Mouse (Mus musculus): Measurements from ENCODE around the gene Apoc3. TPM values are rescaled to one million over a fixed set of nuclear protein-coding genes. Genes with fewer than 3 reads are reported as not detected.
A peak's percentile ranks its signal among the peaks of the same experiment; 100 is the strongest.

Gene Apoc3
- total RNA-seq, 1 experiment from 2014 or later = 222 TPM

- DNase-seq = no peak
Measured at GRCm38 (mm10) chr9:46194809-46195208, 40.6 kb downstream of the Apoc3 start.

- DNase-seq = no peak
Measured at GRCm38 (mm10) chr9:46192642-46193041, 42.8 kb downstream of the Apoc3 start.

DNA sequence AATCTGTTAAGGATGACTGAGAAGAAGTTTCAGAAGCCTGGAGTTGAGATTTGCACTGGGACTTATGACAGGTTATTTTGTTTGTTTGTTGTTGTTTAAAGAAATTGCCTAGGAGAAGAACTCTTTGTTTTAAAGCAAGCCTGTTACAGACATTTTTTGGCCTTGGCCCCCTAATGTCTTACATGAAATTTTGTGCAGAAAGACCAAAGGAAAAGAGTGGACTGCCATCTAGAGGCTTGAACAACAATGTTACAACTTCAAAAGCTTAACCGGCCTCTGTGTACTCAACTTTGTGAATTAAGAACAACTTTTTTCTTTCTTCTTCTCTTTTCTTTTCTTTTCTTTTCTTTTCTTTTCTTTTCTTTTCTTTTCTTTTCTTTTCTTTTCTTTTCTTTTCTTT is 43.8 kb downstream of the Apoc3 start:
- peak; percentile 40 for DNase-seq

GRCm38 (mm10) chr9:46191234-46191633 is 44.2 kb downstream of the Apoc3 start:
- DNase-seq = no peak

- no peak for DNase-seq
Measured at GRCm38 (mm10) chr9:46189381-46189780, 46.1 kb downstream of the Apoc3 start.

DNA sequence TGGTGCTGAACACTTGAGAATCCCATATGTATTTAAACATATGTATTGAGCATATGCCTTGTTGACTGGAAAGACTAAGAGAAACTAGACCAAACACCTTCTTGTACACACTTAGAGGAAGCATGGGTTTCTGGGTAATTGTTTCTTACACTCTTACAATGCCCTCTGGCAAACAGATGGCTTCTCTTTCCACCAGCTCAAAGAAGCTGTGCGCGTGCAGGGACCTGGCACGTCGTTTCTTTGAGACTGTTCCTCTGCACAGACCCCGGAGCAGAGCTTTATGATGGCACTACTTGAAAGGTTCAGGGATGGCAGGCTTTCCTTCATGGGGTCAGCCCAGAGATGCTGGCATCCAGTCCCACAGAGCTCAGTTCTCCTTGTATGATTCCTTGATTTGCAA is 46.5 kb downstream of the Apoc3 start:
- no peak for DNase-seq

DNA sequence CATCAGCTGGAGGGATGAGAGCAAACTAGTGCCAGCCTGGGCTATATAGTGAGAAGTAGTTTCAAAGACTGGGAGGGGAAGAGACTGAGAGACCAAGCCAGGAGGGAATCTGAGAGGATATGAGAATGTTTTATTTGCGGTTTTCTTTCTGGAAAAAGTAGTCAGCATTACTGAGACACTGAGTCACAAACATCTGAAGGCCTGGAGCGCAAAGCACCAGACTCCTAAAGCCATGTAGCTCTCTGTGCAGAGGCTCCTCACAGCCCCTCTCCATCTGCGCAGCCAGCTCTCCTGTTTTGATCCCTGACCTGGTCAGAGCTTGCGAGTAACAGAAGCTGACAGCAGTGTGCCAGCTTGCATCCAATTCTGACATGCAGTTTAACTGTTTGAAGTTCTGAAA is 47.1 kb downstream of the Apoc3 start:
- no peak for DNase-seq

GRCm38 (mm10) chr9:46186387-46186786 is 49.0 kb downstream of the Apoc3 start:
- no peak for DNase-seq

DNA sequence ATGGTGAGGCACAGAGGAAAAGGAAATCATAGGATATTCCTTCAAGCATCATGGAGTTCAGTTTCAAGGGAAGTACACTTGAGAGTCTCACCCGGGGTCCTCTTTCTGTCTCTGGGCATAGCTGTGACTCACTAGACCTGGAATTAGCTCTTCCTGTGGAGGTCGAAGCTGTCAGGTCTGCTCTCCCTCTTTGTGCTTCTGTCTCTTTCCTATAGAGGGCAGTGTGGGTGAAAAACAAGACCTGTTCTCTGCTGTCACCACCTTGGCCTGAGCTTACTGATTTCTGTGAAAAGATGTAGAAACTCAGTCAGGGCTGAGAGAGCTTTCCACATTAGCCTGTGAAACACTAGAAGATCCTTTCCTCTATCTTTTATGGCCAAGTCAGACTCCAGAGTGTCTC is 50.2 kb downstream of the Apoc3 start:
- DNase-seq = peak; percentile 60

- no peak for DNase-seq
Measured at GRCm38 (mm10) chr9:46184542-46184941, 50.9 kb downstream of the Apoc3 start.

Other genes starting within 250 kb of the Apoc3 start
- gene Pafah1b2, start 222.9 kb downstream of the Apoc3 start, total RNA-seq (2021) = 132 and 135 TPM in 2 replicates
- 53.9 and 56.6 TPM in 2 replicates for gene Sik3, start 222.8 kb downstream of the Apoc3 start, total RNA-seq (2021)
- 163 and 2,505 TPM in 2 replicates for gene Apoa1, start 7.1 kb downstream of the Apoc3 start, total RNA-seq (2021)
- 0.86 and 4.1 TPM in 2 replicates for gene Apoa4, start 5.1 kb upstream of the Apoc3 start, total RNA-seq (2021)
- 4.7 and 74.9 TPM in 2 replicates for gene Apoa5, start 33.0 kb upstream of the Apoc3 start, total RNA-seq (2021)
- gene Zpr1, start 37.4 kb upstream of the Apoc3 start, total RNA-seq (2021) = 44.3 and 52.0 TPM in 2 replicates
- gene Bud13, start 47.4 kb upstream of the Apoc3 start, total RNA-seq (2021) = 9.3 and 16.2 TPM in 2 replicates
- gene 4931429L15Rik, start 84.3 kb upstream of the Apoc3 start, total RNA-seq (2021) = not detected in 2 replicates

Measured in adrenal gland, postnatal 14 days (tissue).